Mouse (Mus musculus) thymus, postnatal 4 days (tissue): ENCODE measurements around the gene Ccar1.
A peak's percentile ranks its signal among the peaks of the same experiment; 100 is the strongest.
"Not testable (repeated sequence)": the region's sequence is repeated elsewhere in the genome, so short reads cannot be mapped to it uniquely, and the experiment has no call there.

Source experiments
- DNase-seq: peaks from one replicate; pipeline ENCODE4 v3.0.0; 2021

Ccar1 gene

DNA sequence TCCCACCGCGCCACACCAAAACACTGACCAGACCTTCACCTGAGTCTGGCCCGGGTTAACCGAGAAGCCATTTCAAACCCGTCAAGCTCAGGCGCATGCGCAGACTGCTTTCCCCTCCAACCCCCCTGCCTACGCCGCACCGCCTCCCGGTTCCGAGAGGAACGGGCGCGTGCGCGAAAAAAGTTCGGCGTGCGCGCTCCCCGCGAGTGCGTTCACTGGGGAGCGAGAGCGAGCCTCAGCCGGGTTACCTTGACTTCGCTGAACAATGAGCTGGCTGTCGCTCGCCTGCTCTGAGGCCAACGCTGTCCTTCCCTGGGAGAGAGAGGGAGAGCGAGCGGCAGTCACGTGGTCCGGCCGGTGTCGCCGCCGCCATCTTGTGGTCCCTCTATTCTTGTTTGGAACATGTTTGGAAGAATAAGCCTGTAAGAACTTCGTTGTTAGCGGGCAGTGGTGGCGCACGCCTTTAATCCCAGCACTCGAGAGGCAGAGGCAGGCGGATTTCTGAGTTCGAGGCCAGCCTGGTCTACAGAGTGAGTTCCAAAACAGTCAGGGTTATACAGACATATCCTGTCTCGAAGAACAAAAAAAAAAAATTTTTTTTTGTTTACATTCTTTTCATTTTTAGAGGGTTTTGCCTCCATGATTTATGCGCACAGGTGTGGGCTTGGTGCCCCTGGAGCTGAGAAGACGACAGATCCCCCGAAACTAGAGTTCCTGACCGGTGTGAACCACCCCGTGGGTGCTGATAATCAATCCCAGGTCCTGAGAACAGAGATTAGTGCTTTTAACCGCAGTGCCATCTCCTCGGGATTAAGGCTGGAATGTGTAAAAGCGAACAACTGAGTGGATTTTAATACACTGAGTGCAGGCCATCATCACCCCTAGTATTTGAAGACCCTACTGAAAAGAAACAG, at the start of gene Ccar1:
TSS of gene Ccar1 (minus strand) at position 110 of the 914 bp plus-strand sequence.
- DNase-seq = peak; percentile 100

DNA sequence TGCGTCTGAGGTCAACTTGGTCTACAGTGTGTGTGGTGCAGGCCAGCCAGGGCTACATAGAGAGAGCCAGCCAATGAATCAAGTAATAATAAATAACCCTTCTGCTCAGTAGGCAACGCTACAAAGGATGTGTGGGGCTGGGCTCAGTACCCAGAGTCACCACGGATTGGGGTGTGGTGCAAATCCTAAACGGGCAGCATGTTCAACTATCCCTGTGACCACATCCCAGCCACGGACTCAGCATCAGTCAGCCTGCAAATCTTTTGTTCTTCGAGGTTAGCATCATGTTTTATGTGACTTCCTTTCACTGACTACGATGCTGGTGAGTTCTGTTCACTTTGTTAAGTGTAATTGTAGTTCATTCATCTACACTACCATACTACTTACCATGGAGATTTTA, 48.6 kb upstream of the Ccar1 start:
- DNase-seq = no peak

DNA sequence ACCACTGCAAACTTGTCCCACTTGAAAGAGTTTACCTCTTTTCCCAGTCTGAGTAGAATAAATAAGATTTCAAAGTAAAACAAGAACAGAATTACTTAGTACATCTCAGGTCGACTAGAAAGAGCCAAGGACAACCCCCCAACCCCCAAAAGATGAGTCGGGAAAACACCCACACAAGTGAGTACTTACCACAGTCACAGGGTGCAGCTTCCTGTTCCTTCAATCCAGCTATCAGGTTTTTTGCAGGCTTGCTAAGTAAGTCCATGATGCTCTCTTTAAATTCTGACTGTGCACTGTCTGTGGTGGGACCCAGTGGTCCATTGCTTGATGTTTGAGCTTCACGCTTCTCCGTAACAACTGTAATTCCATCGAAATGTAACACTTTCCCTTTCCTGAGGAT, 45.9 kb upstream of the Ccar1 start:
- DNase-seq = no peak

GRCm38 (mm10) chr10:62832783-62833182, 40.7 kb upstream of the Ccar1 start:
- DNase-seq = no peak

GRCm38 (mm10) chr10:62831546-62831945, 39.5 kb upstream of the Ccar1 start:
- no peak for DNase-seq

DNA sequence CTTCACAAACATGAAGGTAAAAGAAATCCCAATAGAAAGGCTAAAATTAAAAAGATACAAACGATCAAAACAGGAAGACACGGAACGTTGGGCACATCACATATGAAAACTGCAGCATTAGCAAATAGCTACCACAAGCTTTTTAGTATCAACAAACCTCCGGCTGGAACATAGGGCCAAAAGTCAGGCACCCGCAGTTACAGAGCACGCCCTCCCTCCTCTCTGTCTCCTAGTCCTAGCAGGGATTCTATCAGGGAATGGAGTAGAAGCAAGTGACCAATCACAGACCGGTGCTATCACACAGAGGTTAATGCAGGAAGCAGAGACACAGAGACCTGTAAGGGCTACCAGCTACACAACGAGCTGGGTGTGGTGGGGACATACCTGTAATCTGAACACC, 32.4 kb upstream of the Ccar1 start:
- DNase-seq = no peak

DNA sequence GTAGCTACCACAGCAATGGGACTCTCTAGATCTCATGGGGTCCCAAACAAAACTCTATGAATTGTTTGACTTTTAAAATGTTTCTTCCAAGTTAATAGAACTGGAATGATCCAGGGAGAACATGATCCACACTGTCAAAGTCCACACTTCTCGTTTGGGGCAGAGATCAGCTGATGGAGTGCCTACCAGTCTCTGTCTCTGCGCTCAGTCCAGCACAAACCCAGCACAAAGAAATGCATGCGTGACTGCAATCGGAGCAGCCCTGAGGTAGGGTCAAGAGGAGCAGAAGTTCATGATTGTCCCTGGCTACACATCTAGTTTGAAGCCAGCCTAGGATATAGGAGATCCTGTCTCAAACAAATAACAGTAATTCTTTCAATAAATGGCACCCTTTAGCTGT, 31.3 kb upstream of the Ccar1 start:
- no peak for DNase-seq

- DNase-seq = no peak
Observed at GRCm38 (mm10) chr10:62810010-62810409, 17.9 kb upstream of the Ccar1 start.

DNA sequence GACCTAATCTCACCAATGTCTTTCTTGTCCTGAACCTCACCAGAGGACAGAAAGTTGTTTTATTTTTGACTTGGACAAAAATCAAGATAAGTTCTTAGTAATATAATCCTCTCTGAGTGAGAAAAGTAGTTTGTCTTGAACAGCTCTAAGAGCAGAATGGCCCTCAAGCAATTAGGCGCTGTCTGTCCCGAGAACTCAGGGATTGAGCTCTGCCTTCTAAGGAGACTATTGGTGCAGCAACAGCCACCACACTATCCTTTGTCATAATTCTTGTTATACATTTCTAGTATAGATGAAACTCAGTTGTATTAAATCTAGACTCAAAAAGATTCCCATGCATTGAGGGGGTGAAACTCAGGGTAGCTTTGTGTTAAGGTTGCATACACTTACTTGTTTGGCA, 16.7 kb upstream of the Ccar1 start:
- no peak for DNase-seq

GRCm38 (mm10) chr10:62808316-62808715, 16.2 kb upstream of the Ccar1 start:
- DNase-seq = no peak

GRCm38 (mm10) chr10:62804106-62804505, 12.0 kb upstream of the Ccar1 start:
- DNase-seq = no peak

- DNase-seq = no peak
Observed at GRCm38 (mm10) chr10:62803296-62803695, 11.2 kb upstream of the Ccar1 start.

DNA sequence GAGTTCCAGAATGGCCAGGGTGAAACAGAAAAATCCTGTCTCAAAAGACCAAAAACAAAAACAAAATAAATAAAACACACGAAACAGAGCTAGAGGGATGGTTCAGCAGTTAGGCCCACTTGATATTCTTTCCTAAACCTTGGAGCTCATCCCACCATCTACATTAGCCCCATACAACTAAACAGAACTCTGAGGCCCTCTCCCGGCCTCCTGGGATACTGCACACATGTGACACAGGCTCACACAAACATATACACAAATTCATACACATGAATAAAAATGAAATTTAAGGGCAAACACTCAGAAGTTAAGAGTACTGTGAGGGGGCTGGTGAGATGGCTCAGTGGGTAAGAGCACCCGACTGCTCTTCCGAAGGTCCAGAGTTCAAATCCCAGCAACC, 2.1 kb upstream of the Ccar1 start:
- no peak for DNase-seq

- DNase-seq = no peak
Observed at GRCm38 (mm10) chr10:62793091-62793453, 986 bp upstream of the Ccar1 start.

- DNase-seq = no peak
Observed at GRCm38 (mm10) chr10:62791251-62792176, 572 bp downstream of the Ccar1 start.

GRCm38 (mm10) chr10:62781776-62782175, 10.3 kb downstream of the Ccar1 start:
- DNase-seq = not testable (repeated sequence)

DNA sequence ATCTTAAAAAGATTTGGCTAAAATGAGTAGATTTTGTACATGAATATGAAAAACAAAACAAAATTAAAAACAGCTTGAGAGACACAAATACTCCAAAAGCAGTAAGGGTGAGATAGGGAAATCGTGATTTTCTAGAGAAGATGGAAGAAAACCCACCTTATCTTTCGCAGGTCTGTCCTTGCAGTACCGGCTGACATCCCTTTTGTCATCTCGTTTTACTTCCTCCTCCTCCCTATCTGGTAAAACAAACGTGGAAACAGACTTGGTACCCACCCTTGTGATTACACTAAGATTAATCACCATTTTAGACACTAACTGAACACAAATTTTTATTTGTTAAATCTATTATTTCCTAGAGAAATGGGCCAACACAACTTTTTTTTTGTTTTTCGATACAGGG, 41.3 kb downstream of the Ccar1 start:
- DNase-seq = no peak

DNA sequence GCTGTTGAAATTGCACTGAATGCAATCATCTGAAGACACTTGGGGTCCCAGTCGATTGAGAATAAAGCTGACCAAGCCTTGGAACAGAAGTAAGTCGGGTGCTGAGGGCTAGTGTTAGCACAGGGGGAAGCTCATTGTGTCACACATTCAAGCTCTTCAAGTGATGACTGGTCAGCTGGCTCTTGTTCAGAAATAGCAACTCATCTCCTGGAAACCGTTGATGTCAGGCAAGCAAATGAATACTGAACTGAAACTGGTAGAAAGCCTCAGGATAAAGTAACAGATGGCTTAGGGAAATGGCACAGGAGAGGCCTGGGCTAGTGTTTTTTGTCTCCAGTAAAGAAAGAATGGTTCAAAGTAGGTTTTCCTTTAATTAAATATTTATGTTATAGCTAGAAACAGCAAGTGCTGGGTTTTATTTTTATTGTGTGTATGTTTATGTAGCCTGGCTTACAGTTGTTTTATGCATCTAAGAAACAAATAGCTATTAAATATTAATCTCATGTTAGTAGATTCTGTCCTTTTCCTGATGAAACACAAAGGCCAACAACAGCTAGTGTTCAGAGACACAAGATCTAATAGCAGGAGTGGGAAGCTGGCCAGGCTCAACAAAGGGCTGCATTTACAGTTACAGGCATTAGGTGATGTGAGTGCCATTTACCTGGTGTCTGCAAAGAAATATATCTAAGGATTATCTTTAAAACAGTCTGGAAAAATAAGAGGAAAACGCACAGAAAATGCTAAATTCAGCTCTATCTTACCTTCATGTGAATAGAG, 51.9 kb downstream of the Ccar1 start:
- DNase-seq = no peak

DNA sequence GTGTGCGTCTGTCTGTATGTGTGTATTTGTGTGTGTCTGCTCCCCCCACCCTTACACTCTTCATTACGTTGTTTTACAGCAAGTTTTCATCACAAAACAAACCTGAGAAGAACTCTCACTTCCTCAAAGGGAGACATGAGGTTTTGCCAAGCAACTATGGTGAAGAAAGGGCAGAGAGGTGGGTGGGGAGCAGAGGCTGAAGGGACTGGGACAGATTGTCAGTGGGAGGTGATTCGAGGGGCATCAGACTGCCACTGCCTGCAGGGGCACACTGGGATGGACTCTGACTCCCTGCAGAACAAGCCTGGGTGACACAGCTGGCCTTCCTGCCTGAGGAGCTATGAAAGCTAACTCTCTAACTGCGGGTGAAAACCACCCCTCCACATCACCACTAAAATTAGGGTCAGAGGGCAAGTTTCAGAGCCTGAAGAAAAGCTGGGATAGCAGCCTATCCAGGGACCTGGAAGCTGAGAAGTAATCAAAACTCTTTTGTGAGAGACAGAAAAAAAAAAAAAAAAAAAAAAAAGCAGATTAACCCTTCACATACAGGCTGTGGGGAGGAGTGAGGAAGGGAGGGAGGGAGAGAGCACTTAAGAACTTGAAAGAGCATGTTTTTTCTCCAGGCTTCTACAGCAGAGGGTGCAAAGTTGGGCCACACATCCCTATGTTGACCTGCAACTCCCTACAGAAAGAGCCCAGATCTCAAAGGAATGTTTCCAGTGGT, 55.0 kb downstream of the Ccar1 start:
- DNase-seq = no peak

DNA sequence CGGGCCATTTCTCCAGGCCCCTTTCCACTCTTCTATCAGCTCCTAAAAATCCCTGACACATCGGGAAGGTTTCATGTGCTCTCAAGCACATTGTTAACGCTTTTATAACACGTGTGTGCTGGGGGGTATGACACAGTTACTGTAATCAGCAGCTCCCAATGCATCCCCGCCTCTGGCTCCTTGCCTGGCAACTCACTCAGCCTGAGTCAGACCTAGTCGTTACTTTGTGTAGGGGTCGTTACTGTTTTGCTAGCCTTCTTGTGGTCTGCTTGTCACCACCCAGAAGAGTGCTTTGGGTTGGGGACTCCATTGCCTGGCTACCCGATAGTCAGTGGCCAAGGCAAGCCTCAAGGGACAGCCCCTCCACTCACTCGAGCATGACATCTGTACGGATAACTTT, 61.3 kb downstream of the Ccar1 start:
- no peak for DNase-seq

- peak; percentile 81 for DNase-seq
Observed at GRCm38 (mm10) chr10:62725771-62726687, 66.1 kb downstream of the Ccar1 start, which contains the start of gene Stox1. Gene Stox1 (minus strand): TSS chr10:62726128.
